Mouse (Mus musculus) retina, postnatal 1 day (tissue): ENCODE measurements around the gene Mip.
"Not testable (repeated sequence)": the region's sequence is repeated elsewhere in the genome, so short reads cannot be mapped to it uniquely, and the experiment has no call there.

ENCODE experiments used
- DNase-seq: peaks from one replicate; pipeline ENCODE4 v3.0.0-alpha.2; 2012

The Mip gene

GRCm38 (mm10) chr10:128212148-128212547, 13.5 kb upstream of the Mip start:
- DNase-seq = no peak

GRCm38 (mm10) chr10:128212871-128213323, 12.7 kb upstream of the Mip start:
- DNase-seq = peak; percentile 78

GRCm38 (mm10) chr10:128214112-128214511, 11.5 kb upstream of the Mip start:
- not testable (repeated sequence) for DNase-seq

- no peak for DNase-seq
These were observed 10.7 kb upstream of the Mip start for GRCm38 (mm10) chr10:128214981-128215380.

GRCm38 (mm10) chr10:128218387-128219117, 7.1 kb upstream of the Mip start:
- no peak for DNase-seq

- DNase-seq = no peak
These were observed 3.9 kb upstream of the Mip start for GRCm38 (mm10) chr10:128221533-128222286.

- no peak for DNase-seq
These were observed 574 bp upstream of the Mip start for GRCm38 (mm10) chr10:128225064-128225463.

- no peak for DNase-seq
These were observed 2.0 kb downstream of the Mip start for GRCm38 (mm10) chr10:128227592-128227991.

- no peak for DNase-seq
These were observed 2.4 kb downstream of the Mip start for GRCm38 (mm10) chr10:128228009-128228408.

- DNase-seq = no peak
These were observed 4.9 kb downstream of the Mip start for GRCm38 (mm10) chr10:128230582-128230981.

- no peak for DNase-seq
These were observed 5.5 kb downstream of the Mip start for GRCm38 (mm10) chr10:128231146-128231545.

- peak; percentile 87 for DNase-seq
These were observed 6.2 kb downstream of the Mip start, which contains the start of gene Timeless for GRCm38 (mm10) chr10:128231697-128232419. TSS of gene Timeless (plus strand) at chr10:128232065.

GRCm38 (mm10) chr10:128232420-128232985, 6.9 kb downstream of the Mip start:
- DNase-seq = peak; percentile 86

- DNase-seq = peak; percentile 32
These were observed 10.7 kb downstream of the Mip start for GRCm38 (mm10) chr10:128236321-128236720.

GRCm38 (mm10) chr10:128237807-128238480, 12.3 kb downstream of the Mip start:
- peak; percentile 12 for DNase-seq

GRCm38 (mm10) chr10:128239140-128239539, 13.5 kb downstream of the Mip start:
- DNase-seq = no peak

GRCm38 (mm10) chr10:128240131-128240530, 14.5 kb downstream of the Mip start:
- DNase-seq = no peak

GRCm38 (mm10) chr10:128243252-128243651, 17.6 kb downstream of the Mip start:
- no peak for DNase-seq

- DNase-seq = no peak
These were observed 18.5 kb downstream of the Mip start for GRCm38 (mm10) chr10:128244121-128244520.

GRCm38 (mm10) chr10:128247020-128247732, 21.5 kb downstream of the Mip start:
- no peak for DNase-seq

- DNase-seq = no peak
These were observed 24.9 kb downstream of the Mip start for GRCm38 (mm10) chr10:128250565-128250964.
